Mouse (Mus musculus) embryonic facial prominence, embryonic 12.5 days (tissue): ENCODE data around the gene Chmp2b. TPM values are rescaled to one million over a fixed set of nuclear protein-coding genes. Genes with fewer than 3 reads are reported as not detected.

ENCODE experiments used
- ATAC-seq: fragments of 200-750 bp; cut with Nextera tagmentation; 2 replicates; pipeline ENCODE4 v1.8.0; 2017; ENCODE audit not compliant: insufficient number of reproducible peaks, insufficient read depth, low FRiP score, low TSS enrichment
- H3K27ac ChIP-seq: fragments of 300-500 bp; sonication (generic); 2 replicates; pipeline ENCODE4 v1.5.1; 2016; ENCODE audit warnings: mild to moderate bottlenecking
- H3K27me3 ChIP-seq: fragments of 300-500 bp; sonication (generic); 2 replicates; pipeline ENCODE4 v1.6.1; 2016; ENCODE audit warnings: mild to moderate bottlenecking, moderate library complexity
- H3K36me3 ChIP-seq: fragments of 300-500 bp; sonication (generic); 2 replicates; pipeline ENCODE4 v1.6.1; 2016; ENCODE audit warnings: mild to moderate bottlenecking
- H3K4me1 ChIP-seq: fragments of 300-500 bp; sonication (generic); 2 replicates; pipeline ENCODE4 v1.6.1; 2016
- H3K4me2 ChIP-seq: fragments of 300-500 bp; sonication (generic); replicated peaks from 2 replicates; pipeline ENCODE4 v1.6.1; 2016; ENCODE audit warnings: mild to moderate bottlenecking, moderate library complexity
- H3K4me3 ChIP-seq: fragments of 300-500 bp; sonication (generic); 2 replicates; pipeline ENCODE4 v1.5.1; 2016; ENCODE audit warnings: mild to moderate bottlenecking
- H3K9ac ChIP-seq: fragments of 300-500 bp; sonication (generic); 2 replicates; pipeline ENCODE4 v1.6.1; 2016; ENCODE audit warnings: mild to moderate bottlenecking, moderate library complexity
- H3K9me3 ChIP-seq: fragments of 300-500 bp; sonication (generic); 2 replicates; pipeline ENCODE4 v1.6.1; 2016; ENCODE audit warnings: mild to moderate bottlenecking, moderate library complexity
- WGBS: fragments of 180-500 bp; shearing (Covaris S2); methylation state at CpG from one replicate; pipeline ENCODE4 v1.1.7; 2016; 5-methylcytosine and 5-hydroxymethylcytosine counted together
- polyA plus RNA-seq: library from polyadenylated mRNA; unstranded; fragments of >200 nt; fragmentation: Nextera tagmentation; extraction: Ambion mirVana; gene quantifications from 2 replicates; pipeline ENCODE4 v1.2.1, GENCODE M21; 2016

Gene Chmp2b
- polyA plus RNA-seq, 1 experiment from 2014 or later = 114 TPM

- no peaks in the 10 kb centered on the region for H3K9me3 ChIP-seq
- peak overlapping the region; percentile 41; the same call in 1 of the 2 replicates for H3K27ac ChIP-seq
- peak overlapping the region; percentile 90 for H3K9ac ChIP-seq
- H3K36me3 ChIP-seq = 0 out of 2 replicates have a peak, but pooled peaks cover 3% of the 10 kb centered on the region
- peak; percentile 55; the same call in 1 of the 2 replicates for ATAC-seq
- 7% methylated on average over 8 of the region's 8 CpGs for WGBS
- peak overlapping the region; percentile 70 for H3K4me2 ChIP-seq
- peak overlapping the region; percentile 95 for H3K4me3 ChIP-seq
- peaks cover 2% of the 10 kb centered on the region; the same call in 1 of the 2 replicates for H3K4me1 ChIP-seq
- H3K27me3 ChIP-seq = no peaks in the 10 kb centered on the region
Measured at GRCm38 (mm10) chr16:65560996-65561962, 1.2 kb downstream of the Chmp2b start.

DNA sequence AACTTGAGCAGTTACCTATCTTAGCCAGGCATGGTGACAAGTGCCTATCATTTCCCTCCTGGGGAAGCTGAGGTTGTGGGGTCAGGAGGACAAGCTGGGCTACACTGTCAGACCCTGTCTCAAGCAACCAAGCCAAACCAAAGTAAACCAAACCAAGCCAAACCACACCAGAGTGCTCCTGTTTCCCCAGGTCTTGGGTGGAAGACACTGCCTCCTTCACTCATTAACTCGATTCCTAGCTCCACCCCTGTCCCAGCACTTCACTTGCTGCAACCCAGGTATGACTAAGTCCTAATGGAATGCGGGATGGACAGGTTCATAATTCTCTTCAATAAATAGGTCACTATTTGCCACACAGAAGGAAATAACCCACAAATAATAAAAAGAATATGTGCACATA lies 2.9 kb downstream of the Chmp2b start:
- Histone ChIP-seq H3K27me3 (no peaks in the 10 kb centered on the region), H3K4me3 (no peak overlapping the region), H3K27ac (no peak overlapping the region), H3K36me3 (0 out of 2 replicates have a peak, but pooled peaks cover 3% of the 10 kb centered on the region), H3K4me2 (no peak overlapping the region), H3K9me3 (no peaks in the 10 kb centered on the region), H3K9ac (no peak overlapping the region), H3K4me1 (peaks cover 2% of the 10 kb centered on the region; the same call in 1 of the 2 replicates)
- ATAC-seq = no peak
- 82% methylated on average over 2 of the region's 2 CpGs for WGBS

- Histone ChIP-seq H3K4me3 (no peak overlapping the region), H3K36me3 (0 out of 2 replicates have a peak, but pooled peaks cover 3% of the 10 kb centered on the region), H3K27me3 (no peaks in the 10 kb centered on the region), H3K27ac (no peak overlapping the region), H3K9ac (no peak overlapping the region), H3K9me3 (no peaks in the 10 kb centered on the region), H3K4me2 (no peak overlapping the region), H3K4me1 (no peaks in the 10 kb centered on the region)
- ATAC-seq = no peak
- 54% methylated on average over 5 of the region's 5 CpGs for WGBS
Measured at GRCm38 (mm10) chr16:65557369-65557768, 5.2 kb downstream of the Chmp2b start.

- no peak overlapping the region for H3K9ac ChIP-seq
- H3K4me1 ChIP-seq = no peaks in the 10 kb centered on the region
- no peak overlapping the region for H3K4me2 ChIP-seq
- H3K36me3 ChIP-seq = 0 out of 2 replicates have a peak, but pooled peaks cover 3% of the 10 kb centered on the region
- H3K4me3 ChIP-seq = no peak overlapping the region
- H3K27ac ChIP-seq = no peak overlapping the region
- 70% methylated on average over 5 of the region's 5 CpGs for WGBS
- no peak for ATAC-seq
- H3K27me3 ChIP-seq = no peaks in the 10 kb centered on the region
- no peaks in the 10 kb centered on the region for H3K9me3 ChIP-seq
Measured at GRCm38 (mm10) chr16:65554267-65554666, 8.3 kb downstream of the Chmp2b start.

DNA sequence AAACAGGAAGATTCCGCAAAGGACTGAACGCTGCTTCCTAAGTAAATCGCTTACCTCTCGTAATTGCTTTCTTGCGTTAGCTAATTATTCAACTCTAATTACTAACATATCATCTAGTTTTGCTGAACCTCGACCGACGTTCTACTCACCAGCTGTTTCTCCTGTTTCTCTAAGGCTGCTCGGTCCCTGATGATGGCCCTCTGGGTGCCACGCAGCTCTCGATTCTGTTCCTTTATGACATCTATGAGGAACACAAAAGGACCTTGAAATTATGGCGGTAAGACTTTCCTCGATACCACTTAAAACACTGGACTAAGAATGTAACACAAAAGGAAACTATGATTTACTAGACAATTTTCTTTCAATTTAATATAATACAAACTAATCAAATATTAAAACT lies 11.7 kb downstream of the Chmp2b start:
- no peak overlapping the region for H3K9ac ChIP-seq
- no peaks in the 10 kb centered on the region for H3K36me3 ChIP-seq
- H3K9me3 ChIP-seq = no peaks in the 10 kb centered on the region
- H3K4me1 ChIP-seq = no peaks in the 10 kb centered on the region
- ATAC-seq = no peak
- WGBS = 55% methylated on average over 13 of the region's 13 CpGs
- H3K4me2 ChIP-seq = no peak overlapping the region
- H3K4me3 ChIP-seq = no peak overlapping the region
- no peak overlapping the region for H3K27ac ChIP-seq
- no peaks in the 10 kb centered on the region for H3K27me3 ChIP-seq

DNA sequence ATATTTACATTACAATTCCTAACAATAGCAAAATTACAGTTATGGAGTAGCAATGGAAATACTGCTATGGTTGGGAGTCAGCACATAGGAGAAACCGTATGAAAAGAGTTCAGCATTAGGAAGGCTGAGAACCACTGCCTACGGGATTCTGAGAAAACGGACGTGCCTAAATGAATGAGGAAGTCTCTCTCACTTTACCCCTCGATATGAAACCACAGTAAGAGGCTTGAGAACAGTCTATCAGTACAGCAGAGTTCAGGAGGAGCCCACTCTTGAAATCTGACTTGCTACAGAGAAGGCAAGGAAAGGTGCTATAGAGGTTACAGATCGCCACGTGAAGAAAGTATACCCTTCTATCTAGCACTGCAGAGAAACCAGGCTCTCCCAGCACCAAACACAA lies 13.6 kb downstream of the Chmp2b start:
- Histone ChIP-seq H3K4me1 (no peaks in the 10 kb centered on the region), H3K9me3 (no peaks in the 10 kb centered on the region), H3K9ac (no peak overlapping the region), H3K4me3 (no peak overlapping the region), H3K36me3 (peaks cover 4% of the 10 kb centered on the region; the same call in 1 of the 2 replicates), H3K27me3 (no peaks in the 10 kb centered on the region), H3K27ac (no peak overlapping the region), H3K4me2 (no peak overlapping the region)
- WGBS = 88% methylated on average over 7 of the region's 7 CpGs
- ATAC-seq = no peak

DNA sequence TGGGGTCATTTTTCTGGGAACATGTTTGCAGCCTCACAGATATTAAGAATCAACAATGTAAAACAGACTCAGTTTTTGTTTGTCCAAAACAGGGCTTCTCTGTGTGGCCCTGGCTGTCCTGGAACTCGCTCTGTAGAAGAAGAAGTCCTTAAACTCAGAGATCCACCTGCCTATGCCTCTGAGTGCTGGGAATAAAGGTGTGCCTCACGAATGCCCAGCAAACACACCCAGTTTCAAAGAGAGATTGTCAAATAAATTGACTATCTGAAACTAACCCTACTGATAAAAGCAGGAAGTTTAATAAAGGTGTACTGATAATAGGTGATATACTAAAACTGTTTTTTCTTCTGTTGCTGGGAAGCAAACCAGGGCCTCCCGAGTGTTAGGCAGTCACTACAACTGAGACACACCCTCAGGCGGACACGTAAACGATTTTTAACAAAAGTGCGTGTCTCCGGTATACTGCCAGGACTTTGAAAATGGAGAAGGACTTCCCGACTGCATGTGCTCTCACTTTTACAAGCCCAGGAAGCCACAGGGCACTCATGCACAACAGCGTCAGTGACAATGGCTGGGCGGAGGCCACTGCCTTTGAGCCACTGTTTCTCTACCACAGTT lies 18.7 kb downstream of the Chmp2b start:
- no peak overlapping the region for H3K27ac ChIP-seq
- WGBS = 87% methylated on average over 11 of the region's 11 CpGs
- H3K27me3 ChIP-seq = no peaks in the 10 kb centered on the region
- no peak for ATAC-seq
- H3K4me1 ChIP-seq = no peaks in the 10 kb centered on the region
- peaks cover 20% of the 10 kb centered on the region; the same call in 1 of the 2 replicates for H3K36me3 ChIP-seq
- no peak overlapping the region for H3K4me3 ChIP-seq
- H3K9ac ChIP-seq = no peak overlapping the region
- no peaks in the 10 kb centered on the region for H3K9me3 ChIP-seq
- no peak overlapping the region for H3K4me2 ChIP-seq

- Histone ChIP-seq H3K4me3 (no peak overlapping the region), H3K4me2 (no peak overlapping the region), H3K4me1 (peaks cover 4% of the 10 kb centered on the region; the same call in 1 of the 2 replicates), H3K27me3 (no peaks in the 10 kb centered on the region), H3K9me3 (no peaks in the 10 kb centered on the region), H3K36me3 (no peaks in the 10 kb centered on the region), H3K9ac (no peak overlapping the region), H3K27ac (no peak overlapping the region)
- WGBS = 28% methylated on average over 12 of the region's 12 CpGs
- no peak for ATAC-seq
Measured at GRCm38 (mm10) chr16:65533315-65533999, 29.1 kb downstream of the Chmp2b start.

DNA sequence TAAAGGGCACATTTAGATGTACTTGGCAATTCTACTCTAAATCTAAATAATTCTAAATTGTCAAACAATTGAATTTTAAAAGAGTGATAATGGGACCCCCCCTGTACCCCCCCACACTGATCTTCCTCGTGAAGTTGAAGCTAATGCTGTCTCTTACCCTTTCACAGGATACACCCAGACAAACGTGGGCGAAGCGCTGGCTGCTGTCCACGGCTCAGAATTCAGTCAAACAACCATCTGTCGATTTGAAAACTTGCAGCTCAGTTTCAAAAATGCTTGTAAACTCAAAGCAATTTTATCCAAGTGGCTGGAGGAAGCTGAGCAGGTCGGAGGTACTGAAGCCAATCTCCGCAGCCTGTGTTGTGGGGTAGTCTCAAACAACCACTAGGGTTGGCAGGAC lies 30.9 kb downstream of the Chmp2b start:
- Histone ChIP-seq H3K27ac (no peak overlapping the region), H3K4me2 (no peak overlapping the region), H3K27me3 (no peaks in the 10 kb centered on the region), H3K4me1 (peaks cover 4% of the 10 kb centered on the region; the same call in 1 of the 2 replicates), H3K9ac (no peak overlapping the region), H3K4me3 (no peak overlapping the region), H3K36me3 (no peaks in the 10 kb centered on the region), H3K9me3 (no peaks in the 10 kb centered on the region)
- ATAC-seq = no peak
- WGBS = 71% methylated on average over 8 of the region's 8 CpGs

- Histone ChIP-seq H3K4me3 (no peak overlapping the region), H3K4me2 (no peak overlapping the region), H3K4me1 (peaks cover 4% of the 10 kb centered on the region; the same call in 1 of the 2 replicates), H3K27ac (no peak overlapping the region), H3K36me3 (no peaks in the 10 kb centered on the region), H3K9ac (no peak overlapping the region), H3K9me3 (no peaks in the 10 kb centered on the region), H3K27me3 (no peaks in the 10 kb centered on the region)
- WGBS = 5% methylated on average over 5 of the region's 5 CpGs
- no peak for ATAC-seq
Measured at GRCm38 (mm10) chr16:65529589-65529988, 32.9 kb downstream of the Chmp2b start.

DNA sequence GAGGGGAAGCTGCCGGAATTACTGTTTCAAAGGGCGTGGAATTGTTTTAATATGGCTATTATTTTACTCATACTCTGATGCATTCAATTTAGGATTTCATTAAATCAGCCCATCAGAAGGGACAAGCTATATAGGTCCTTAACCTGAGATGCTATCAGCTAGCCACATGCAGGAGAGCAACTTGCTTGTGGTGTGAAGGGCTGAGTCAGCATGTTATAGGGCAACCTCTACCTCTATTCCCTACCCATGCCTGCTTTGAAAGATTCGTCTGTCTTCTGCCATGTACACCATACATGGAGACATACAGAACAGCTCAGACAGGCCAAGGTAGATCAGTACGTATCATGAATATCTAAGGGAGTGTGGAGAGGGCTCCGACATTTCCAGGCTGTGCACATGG lies 35.8 kb downstream of the Chmp2b start:
- no peak overlapping the region for H3K9ac ChIP-seq
- no peaks in the 10 kb centered on the region for H3K36me3 ChIP-seq
- H3K9me3 ChIP-seq = no peaks in the 10 kb centered on the region
- H3K4me1 ChIP-seq = peaks cover 4% of the 10 kb centered on the region; the same call in 1 of the 2 replicates
- ATAC-seq = no peak
- H3K4me2 ChIP-seq = no peak overlapping the region
- 83% methylated on average over 5 of the region's 5 CpGs for WGBS
- H3K27ac ChIP-seq = no peak overlapping the region
- H3K4me3 ChIP-seq = no peak overlapping the region
- no peaks in the 10 kb centered on the region for H3K27me3 ChIP-seq
